Mouse (Mus musculus) ES-E14 (cell line): ENCODE measurements around the gene Rpl19. TPM values are rescaled to one million over a fixed set of nuclear protein-coding genes. Genes with fewer than 3 reads are reported as not detected.

Experiments
- DNase-seq: peaks from one replicate; pipeline ENCODE4 v3.0.0-alpha.2; 2013; ENCODE audit warnings: low read depth, low spot score
- H3K27ac ChIP-seq: 2 replicates; pipeline ENCODE4 v1.5.1; 2012; ENCODE audit warnings: low read depth, mild to moderate bottlenecking, low read length, moderate library complexity, mixed read lengths; ENCODE audit not compliant: poor library complexity, insufficient read depth, severe bottlenecking
- H3K36me3 ChIP-seq: 2 replicates; pipeline ENCODE4 v1.6.1; 2012; ENCODE audit warnings: mild to moderate bottlenecking, low read length, moderate library complexity, mixed read lengths; ENCODE audit not compliant: control insufficient read depth, poor library complexity, insufficient read depth, severe bottlenecking
- H3K4me1 ChIP-seq, 2 experiments: fragments of 150-350 bp in 1 of 2; sonication (generic) in 1 of 2; 2 replicates each; pipeline ENCODE4 v1.6.1; 2012; ENCODE audit warnings: low read length in 2 of 2, mild to moderate bottlenecking in 1 of 2, mixed read lengths in 1 of 2; ENCODE audit not compliant: control insufficient read depth in 2 of 2, insufficient read depth in 2 of 2, poor library complexity in 1 of 2
- H3K4me3 ChIP-seq, 2 experiments: fragments of 150-350 bp in 1 of 2; sonication (generic) in 1 of 2; 2 replicates each; pipeline ENCODE4 v1.5.1; 2012; ENCODE audit warnings: low read length in 2 of 2, low read depth in 1 of 2, mild to moderate bottlenecking in 1 of 2, mixed read lengths in 1 of 2; ENCODE audit not compliant: insufficient read depth in 1 of 2, poor library complexity in 1 of 2, severe bottlenecking in 1 of 2
- H3K9ac ChIP-seq: 2 replicates; pipeline ENCODE4 v1.6.1; 2012; ENCODE audit warnings: low read depth, mild to moderate bottlenecking, low read length, mixed read lengths; ENCODE audit not compliant: poor library complexity, insufficient read depth, severe bottlenecking
- H3K9me3 ChIP-seq: fragments of 150-350 bp; sonication (generic); 2 replicates; pipeline ENCODE4 v1.6.1; 2012; ENCODE audit warnings: low read depth, mild to moderate bottlenecking, low read length; ENCODE audit not compliant: control insufficient read depth, insufficient read depth
- CHD2 ChIP-seq: IDR thresholded peaks from 2 replicates; pipeline ENCODE4 v1.6.1; 2014; ENCODE audit warnings: mild to moderate bottlenecking, low read depth, low read length, inconsistent platforms
- HCFC1 ChIP-seq: IDR thresholded peaks from 2 replicates; pipeline ENCODE4 v1.6.1; 2012; ENCODE audit warnings: low read length, inconsistent platforms, borderline replicate concordance; ENCODE audit not compliant: insufficient read depth
- MAFK ChIP-seq: IDR thresholded peaks from 2 replicates; pipeline ENCODE4 v1.6.1; 2014; ENCODE audit warnings: mild to moderate bottlenecking, low read depth, low read length, inconsistent platforms; ENCODE audit not compliant: insufficient read depth
- ZC3H11A ChIP-seq: IDR thresholded peaks from 2 replicates; pipeline ENCODE4 v1.6.1; 2012; ENCODE audit warnings: low read depth, mild to moderate bottlenecking, inconsistent platforms, low read length, borderline replicate concordance
- ZNF384 ChIP-seq: IDR thresholded peaks from 2 replicates; pipeline ENCODE4 v1.6.1; 2012; ENCODE audit warnings: low read depth, low read length, inconsistent platforms
- in situ Hi-C, 2 experiments: fragments of 600-800 bp; cut with MboI; formaldehyde crosslinking; loops; one replicate each; pipeline ENCODE4 v1.15.1; 2025; ENCODE audit warnings: low sequenced_read_pairs in 2 of 2, inconsistent platforms in 1 of 2; ENCODE audit not compliant: unreplicated experiment in 2 of 2
- total RNA-seq: library from RNA; depleted of rRNA; stranded (reverse); fragments of 300-350 nt; gene quantifications from 2 replicates; pipeline ENCODE4 v1.2.3, GENCODE M21; 2012

Rpl19 gene
- total RNA-seq, 1 experiment: 3,264 TPM

DNA sequence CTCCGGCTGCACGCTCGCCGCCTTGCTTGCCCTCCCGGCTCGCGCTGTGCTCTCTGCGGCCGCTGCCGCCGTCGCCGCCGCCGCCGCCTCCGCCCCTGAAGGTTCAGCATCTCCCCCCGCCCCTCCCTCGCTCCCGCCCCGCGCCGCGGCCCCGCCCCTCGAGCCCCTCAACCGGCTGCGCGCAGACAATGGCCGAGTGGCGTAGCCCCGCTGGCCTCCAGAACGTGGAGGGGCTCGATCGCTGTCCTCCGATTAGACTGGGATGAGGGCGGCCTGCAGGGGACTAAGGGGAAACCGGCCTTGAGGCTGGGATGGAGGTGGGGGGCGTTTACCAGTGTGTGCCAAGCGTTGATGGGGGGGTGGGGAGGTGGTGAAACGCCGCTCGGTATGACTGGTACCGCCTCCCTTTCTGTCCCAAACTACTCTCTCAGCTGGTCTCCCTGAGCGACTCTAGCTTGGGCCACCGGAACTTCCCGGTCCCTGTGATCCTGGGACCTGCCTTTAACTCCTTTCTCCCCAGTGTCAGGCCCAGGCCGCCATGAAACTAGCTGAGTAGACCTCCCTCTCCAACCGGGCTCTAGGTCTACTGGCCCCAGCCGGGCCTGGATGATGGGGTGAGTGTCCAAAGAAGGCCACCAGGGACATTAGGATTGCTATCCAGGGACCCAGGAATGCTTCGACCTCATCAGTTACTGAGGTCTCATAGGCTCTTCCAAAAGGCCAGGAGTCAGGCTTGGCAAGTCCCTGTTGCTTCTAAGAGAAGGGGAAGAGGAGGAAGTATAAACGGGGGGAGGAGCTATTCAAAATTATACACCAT lies 3.7 kb upstream of the Rpl19 start, which contains the start of gene Cacnb1:
Cacnb1 (minus strand) TSS at position 480 of the 817 bp plus-strand sequence.
- Histone ChIP-seq H3K9ac (peak within 1 kb of the TSS; percentile 73), H3K4me1 (peaks cover 3 to 20% of the 10 kb centered on the region in 2 experiments; a peak in 2 of 4 replicates), H3K27ac (peak within 1 kb of the TSS; percentile 35), H3K36me3 (peaks cover 2% of the 10 kb centered on the region; the same call in 1 of the 2 replicates), H3K4me3 (peak within 1 kb of the TSS; percentile 74 to 85), H3K9me3 (no peaks in the 10 kb centered on the region)
- in situ Hi-C loops: no loop called here
- DNase-seq: no peak
- no peak for TF ChIP-seq MAFK
- TF ChIP-seq CHD2: no peak
- no peak for TF ChIP-seq ZNF384
- TF ChIP-seq ZC3H11A: no peak
- no peak for TF ChIP-seq HCFC1

DNA sequence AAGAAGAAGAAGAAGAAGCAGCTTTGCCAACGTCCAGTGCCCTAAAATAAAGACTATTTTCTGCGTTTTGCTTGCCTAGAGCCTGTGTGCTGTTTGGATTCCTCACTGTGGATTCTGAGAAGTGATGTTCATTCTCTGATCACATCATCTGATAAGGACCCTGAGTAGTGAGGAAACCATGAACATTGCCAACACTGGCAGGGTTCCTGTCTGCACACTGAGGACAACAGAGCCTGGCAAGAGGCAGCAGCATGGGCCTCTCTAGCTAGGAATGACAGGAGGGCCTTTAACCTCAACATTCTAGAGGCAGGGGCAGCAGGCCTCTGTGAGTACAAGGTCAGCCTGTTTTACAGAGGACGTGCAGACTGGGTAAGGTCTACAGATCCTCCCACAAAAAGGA lies 2.0 kb upstream of the Rpl19 start:
- TF ChIP-seq ZC3H11A (no peak), HCFC1 (no peak), CHD2 (no peak), MAFK (no peak), ZNF384 (no peak)
- Histone ChIP-seq H3K4me3 (no peak overlapping the region), H3K36me3 (peaks cover 17% of the 10 kb centered on the region), H3K9ac (no peak overlapping the region), H3K27ac (no peak overlapping the region), H3K4me1 (peaks cover 3 to 18% of the 10 kb centered on the region in 2 experiments; a peak in 2 of 4 replicates), H3K9me3 (no peaks in the 10 kb centered on the region)
- in situ Hi-C loops: no loop called here
- DNase-seq: no peak

DNA sequence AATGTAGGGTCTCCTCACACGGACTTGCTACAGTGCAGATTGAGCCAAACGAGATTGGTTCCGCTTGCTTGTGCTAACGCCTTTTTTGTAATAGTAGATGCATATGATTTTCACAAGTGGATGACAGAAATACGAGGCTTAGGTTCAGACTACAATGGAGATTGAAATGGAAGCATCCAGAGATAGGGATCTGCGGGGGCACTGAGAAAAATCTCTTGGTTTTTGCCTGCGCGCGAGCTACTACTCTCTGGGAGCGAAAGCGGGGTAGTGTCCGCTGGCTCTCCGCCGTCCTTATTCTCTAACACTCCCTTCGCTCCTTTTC lies 301 bp upstream of the Rpl19 start:
- peak overlapping the region; percentile 90 for H3K9ac ChIP-seq
- peaks cover 0 to 11% of the 10 kb centered on the region in 2 experiments; a peak in 2 of 4 replicates for H3K4me1 ChIP-seq
- DNase-seq: no peak
- in situ Hi-C loops: no loop called here
- peak overlapping the region; percentile 65 to 70 for H3K4me3 ChIP-seq
- H3K36me3 ChIP-seq: peaks cover 32% of the 10 kb centered on the region
- H3K27ac ChIP-seq: peak overlapping the region; percentile 54; the same call in 1 of the 2 replicates
- H3K9me3 ChIP-seq: no peaks in the 10 kb centered on the region
- TF ChIP-seq ZC3H11A: no peak

DNA sequence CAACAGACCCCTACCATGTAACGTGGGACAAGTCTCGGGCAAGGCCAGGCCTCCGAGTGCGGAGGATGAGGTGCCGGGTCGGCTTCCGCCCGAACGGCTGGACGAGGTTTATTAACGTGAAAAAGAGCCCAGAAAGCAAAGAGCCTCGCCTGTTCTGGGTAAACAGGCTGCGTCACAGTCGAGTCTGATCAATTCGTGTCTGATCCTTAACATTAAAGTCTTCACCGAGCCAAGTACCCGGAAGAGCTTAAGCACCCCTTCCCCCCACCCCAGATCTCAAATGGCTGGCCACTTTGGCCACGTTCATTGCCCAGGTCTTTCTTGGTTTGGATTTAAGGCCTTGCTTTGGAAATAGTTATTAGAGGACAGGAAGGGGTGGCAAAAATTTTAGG lies 783 bp downstream of the Rpl19 start:
- peaks cover 33% of the 10 kb centered on the region for H3K36me3 ChIP-seq
- no peaks in the 10 kb centered on the region for H3K9me3 ChIP-seq
- peak overlapping the region; percentile 87 for H3K27ac ChIP-seq
- no peak for TF ChIP-seq CHD2
- no peak for TF ChIP-seq ZC3H11A
- TF ChIP-seq ZNF384: no peak
- TF ChIP-seq MAFK: no peak
- TF ChIP-seq HCFC1: no peak
- H3K4me3 ChIP-seq: peak overlapping the region; percentile 70 to 94
- peaks cover 0 to 8% of the 10 kb centered on the region in 2 experiments; a peak in 2 of 4 replicates for H3K4me1 ChIP-seq
- in situ Hi-C loops: no loop called here
- peak overlapping the region; percentile 100 for H3K9ac ChIP-seq
- DNase-seq: no peak
